In the genomic region with DNA sequence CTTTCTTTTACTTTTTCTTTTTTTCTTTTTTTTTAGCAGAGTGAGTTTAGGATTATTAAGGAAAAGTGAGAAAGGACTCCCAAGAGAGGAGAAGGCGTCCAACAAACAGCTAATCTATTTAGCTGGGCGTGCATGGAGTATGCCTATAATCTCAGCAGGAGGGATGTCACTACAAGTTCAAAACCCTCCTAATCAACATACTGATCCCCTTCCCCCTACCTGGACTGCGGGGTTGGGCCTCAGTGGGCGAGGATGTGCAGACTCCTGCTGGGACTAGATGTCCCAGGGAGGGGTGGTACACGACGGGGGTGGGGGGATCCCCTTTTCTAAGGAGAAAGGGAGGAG, we compare ENCODE assay signal across 7 mouse cellular contexts. TPM values are rescaled to one million over a fixed set of nuclear protein-coding genes. Genes with fewer than 3 reads are reported as not detected.
DNase-seq lines count a peak whose midpoint lies in the region; ATAC-seq and TF ChIP-seq lines count a peak whose summit lies in the region.

No protein-coding gene starts in this region.

- H3K4me3 ChIP-seq in neural tube, embryonic 11.5 days (ENCODE audit: low read depth, low read length): peak overlapping the region; percentile 38
- H3K4me3 ChIP-seq in embryonic facial prominence, embryonic 12.5 days: peak overlapping the region; percentile 40
- H3K4me3 ChIP-seq in limb, embryonic 15.5 days: peak overlapping the region; percentile 42
- H3K4me3 ChIP-seq in stomach, postnatal 0 days (ENCODE audit: low read depth, low read length): peak overlapping the region; percentile 45

- TF ChIP-seq EP300 in stomach, postnatal 0 days (optimal IDR thresholded peaks at IDR 0.05): no peak

- H3K4me1 ChIP-seq in neural tube, embryonic 11.5 days (ENCODE audit: control insufficient read depth, insufficient read depth, low read length): no peaks in the 10 kb centered on the region
- peaks cover 6% of the 10 kb centered on the region; the same call in 1 of the 2 replicates for H3K4me1 ChIP-seq in embryonic facial prominence, embryonic 12.5 days
- H3K4me1 ChIP-seq in limb, embryonic 15.5 days: peaks cover 18% of the 10 kb centered on the region
- 0 out of 2 replicates have a peak, but pooled peaks cover 3% of the 10 kb centered on the region for H3K4me1 ChIP-seq in stomach, postnatal 0 days (replicated peaks; ENCODE audit: control insufficient read depth, insufficient read depth)

- no peak for TF ChIP-seq CTCF in stomach, postnatal 0 days (IDR thresholded peaks at IDR 0.05; ENCODE audit: low read depth)

- H3K4me2 ChIP-seq in neural tube, embryonic 11.5 days (ENCODE audit: low read depth): peak overlapping the region; percentile 40
- H3K4me2 ChIP-seq in embryonic facial prominence, embryonic 12.5 days (replicated peaks): peak overlapping the region; percentile 55
- H3K4me2 ChIP-seq in limb, embryonic 15.5 days: peak overlapping the region; percentile 57
- peak overlapping the region; percentile 63 for H3K4me2 ChIP-seq in stomach, postnatal 0 days (replicated peaks; ENCODE audit: low read depth)

- peaks cover 7% of the 10 kb centered on the region for H3K27me3 ChIP-seq in neural tube, embryonic 11.5 days (ENCODE audit: control insufficient read depth, insufficient read depth, low read length)
- H3K27me3 ChIP-seq in embryonic facial prominence, embryonic 12.5 days: peaks cover 14% of the 10 kb centered on the region
- H3K27me3 ChIP-seq in limb, embryonic 15.5 days: 0 out of 2 replicates have a peak, but pooled peaks cover 4% of the 10 kb centered on the region
- no peaks in the 10 kb centered on the region for H3K27me3 ChIP-seq in stomach, postnatal 0 days (ENCODE audit: control insufficient read depth, insufficient read depth, low read length)

- DNase-seq in neural tube, embryonic 11.5 days (ENCODE audit: low spot score): peak; percentile 54
- DNase-seq in neural tube, embryonic 10.5 days (ENCODE audit: extremely low spot score, low spot score): no peak
- no peak for DNase-seq in stomach, postnatal 0 days (ENCODE audit: low spot score)
- no peak for DNase-seq in cerebellum, adult 9-11 months

- no peaks in the 10 kb centered on the region for H3K9me3 ChIP-seq in neural tube, embryonic 11.5 days (ENCODE audit: control insufficient read depth, low read length)
- no peaks in the 10 kb centered on the region for H3K9me3 ChIP-seq in embryonic facial prominence, embryonic 12.5 days
- H3K9me3 ChIP-seq in limb, embryonic 15.5 days: no peaks in the 10 kb centered on the region
- H3K9me3 ChIP-seq in stomach, postnatal 0 days (ENCODE audit: control insufficient read depth, low read length): no peaks in the 10 kb centered on the region

- peak overlapping the region; percentile 41; the same call in 1 of the 2 replicates for H3K9ac ChIP-seq in neural tube, embryonic 11.5 days (ENCODE audit: low read length)
- peak overlapping the region; percentile 45; the same call in 1 of the 2 replicates for H3K9ac ChIP-seq in embryonic facial prominence, embryonic 12.5 days
- 0 out of 2 replicates have a peak overlapping the region, but pooled peaks have one; percentile 18 for H3K9ac ChIP-seq in limb, embryonic 15.5 days
- peak overlapping the region; percentile 52 for H3K9ac ChIP-seq in stomach, postnatal 0 days (ENCODE audit: low read length)

- no peaks in the 10 kb centered on the region for H3K36me3 ChIP-seq in neural tube, embryonic 11.5 days (ENCODE audit: control insufficient read depth, insufficient read depth, low read length)
- no peaks in the 10 kb centered on the region for H3K36me3 ChIP-seq in embryonic facial prominence, embryonic 12.5 days
- H3K36me3 ChIP-seq in limb, embryonic 15.5 days: no peaks in the 10 kb centered on the region
- no peaks in the 10 kb centered on the region for H3K36me3 ChIP-seq in stomach, postnatal 0 days (ENCODE audit: control insufficient read depth, insufficient read depth, low read length)

- ATAC-seq in neural tube, embryonic 11.5 days (ENCODE audit: insufficient read depth, low FRiP score, low TSS enrichment): peak; percentile 25; the same call in 1 of the 2 replicates
- no peak for ATAC-seq in embryonic facial prominence, embryonic 12.5 days (ENCODE audit: insufficient number of reproducible peaks, insufficient read depth, low FRiP score, low TSS enrichment)
- ATAC-seq in limb, embryonic 15.5 days (ENCODE audit: insufficient number of reproducible peaks, low FRiP score, low TSS enrichment, low read depth): no peak
- peak; percentile 25 for ATAC-seq in stomach, postnatal 0 days (ENCODE audit: low FRiP score, low TSS enrichment)
- no peak for ATAC-seq in megakaryocyte progenitor cell, adult 5-6 weeks (replicated peaks; ENCODE audit: poor library complexity)

- WGBS in neural tube, embryonic 11.5 days: 0% methylated on average over 6 of the region's 6 CpGs
- 5% methylated on average over 6 of the region's 6 CpGs for WGBS in embryonic facial prominence, embryonic 12.5 days
- WGBS in limb, embryonic 15.5 days: 0% methylated on average over 6 of the region's 6 CpGs
- 4% methylated on average over 6 of the region's 6 CpGs for WGBS in stomach, postnatal 0 days

- no peak overlapping the region for H3K27ac ChIP-seq in neural tube, embryonic 11.5 days (ENCODE audit: low read depth, low read length)
- no peak overlapping the region for H3K27ac ChIP-seq in embryonic facial prominence, embryonic 12.5 days
- H3K27ac ChIP-seq in limb, embryonic 15.5 days: peak overlapping the region; percentile 75
- H3K27ac ChIP-seq in stomach, postnatal 0 days (replicated peaks): peak overlapping the region; percentile 65

RNA-seq across cellular contexts. Expression of a gene that starts 0.3 kb away (rescaled TPM):
- polyA plus RNA-seq in neural tube, embryonic 11.5 days (2014; fragmentation: Nextera tagmentation; extraction: Ambion mirVana): 10.9 and 18.2 TPM in 2 replicates
- polyA plus RNA-seq in embryonic facial prominence, embryonic 12.5 days (2016; fragmentation: Nextera tagmentation; extraction: Ambion mirVana): 6.9 and 7.0 TPM in 2 replicates
- 2.0 and 3.0 TPM in 2 replicates for polyA plus RNA-seq in limb, embryonic 15.5 days (2015; fragmentation: Nextera tagmentation; extraction: Ambion mirVana)
- polyA plus RNA-seq in stomach, postnatal 0 days (2015; fragmentation: Nextera tagmentation; extraction: Ambion mirVana): 5.0 and 7.3 TPM in 2 replicates
- total RNA-seq in megakaryocyte progenitor cell, adult 5-6 weeks (2015): 4.6 and 6.8 TPM in 2 replicates
- 14.6 and 22.1 TPM in 2 replicates for total RNA-seq in megakaryocyte progenitor cell, adult 5-6 weeks (2017)

RNA-seq across cellular contexts. Expression of a gene that starts 0.8 kb away (rescaled TPM):
- 0.51 and 0.97 TPM in 2 replicates for polyA plus RNA-seq in neural tube, embryonic 11.5 days (2014; fragmentation: Nextera tagmentation; extraction: Ambion mirVana)
- 0.65 and 1.5 TPM in 2 replicates for polyA plus RNA-seq in embryonic facial prominence, embryonic 12.5 days (2016; fragmentation: Nextera tagmentation; extraction: Ambion mirVana)
- polyA plus RNA-seq in limb, embryonic 15.5 days (2015; fragmentation: Nextera tagmentation; extraction: Ambion mirVana): 2.0 and 2.8 TPM in 2 replicates
- polyA plus RNA-seq in stomach, postnatal 0 days (2015; fragmentation: Nextera tagmentation; extraction: Ambion mirVana): 3.0 and 3.4 TPM in 2 replicates
- 0.12 and 0.32 TPM in 2 replicates for total RNA-seq in megakaryocyte progenitor cell, adult 5-6 weeks (2015)
- total RNA-seq in megakaryocyte progenitor cell, adult 5-6 weeks (2017): 0.51 and 3.5 TPM in 2 replicates

RNA-seq across cellular contexts. Expression of a gene that starts 9.6 kb away (rescaled TPM):
- 3.6 and 4.2 TPM in 2 replicates for polyA plus RNA-seq in neural tube, embryonic 11.5 days (2014; fragmentation: Nextera tagmentation; extraction: Ambion mirVana)
- 6.7 and 7.1 TPM in 2 replicates for polyA plus RNA-seq in embryonic facial prominence, embryonic 12.5 days (2016; fragmentation: Nextera tagmentation; extraction: Ambion mirVana)
- polyA plus RNA-seq in limb, embryonic 15.5 days (2015; fragmentation: Nextera tagmentation; extraction: Ambion mirVana): 5.6 and 7.8 TPM in 2 replicates
- 3.6 and 4.0 TPM in 2 replicates for polyA plus RNA-seq in stomach, postnatal 0 days (2015; fragmentation: Nextera tagmentation; extraction: Ambion mirVana)
- total RNA-seq in megakaryocyte progenitor cell, adult 5-6 weeks (2015): 11.7 and 12.6 TPM in 2 replicates
- total RNA-seq in megakaryocyte progenitor cell, adult 5-6 weeks (2017): 63.3 and 72.7 TPM in 2 replicates

RNA-seq across cellular contexts. Expression of a gene that starts 26.6 kb away (rescaled TPM):
- polyA plus RNA-seq in neural tube, embryonic 11.5 days (2014; fragmentation: Nextera tagmentation; extraction: Ambion mirVana): 652 and 656 TPM in 2 replicates
- 660 and 665 TPM in 2 replicates for polyA plus RNA-seq in embryonic facial prominence, embryonic 12.5 days (2016; fragmentation: Nextera tagmentation; extraction: Ambion mirVana)
- 646 and 717 TPM in 2 replicates for polyA plus RNA-seq in limb, embryonic 15.5 days (2015; fragmentation: Nextera tagmentation; extraction: Ambion mirVana)
- polyA plus RNA-seq in stomach, postnatal 0 days (2015; fragmentation: Nextera tagmentation; extraction: Ambion mirVana): 524 and 529 TPM in 2 replicates
- 3,057 and 3,071 TPM in 2 replicates for total RNA-seq in megakaryocyte progenitor cell, adult 5-6 weeks (2015)
- total RNA-seq in megakaryocyte progenitor cell, adult 5-6 weeks (2017): 1,485 and 1,729 TPM in 2 replicates

RNA-seq across cellular contexts. Expression of a gene that starts 44.8 kb away (rescaled TPM):
- 1.8 and 2.8 TPM in 2 replicates for polyA plus RNA-seq in neural tube, embryonic 11.5 days (2014; fragmentation: Nextera tagmentation; extraction: Ambion mirVana)
- 3.4 and 3.5 TPM in 2 replicates for polyA plus RNA-seq in embryonic facial prominence, embryonic 12.5 days (2016; fragmentation: Nextera tagmentation; extraction: Ambion mirVana)
- polyA plus RNA-seq in limb, embryonic 15.5 days (2015; fragmentation: Nextera tagmentation; extraction: Ambion mirVana): 7.1 and 7.3 TPM in 2 replicates
- polyA plus RNA-seq in stomach, postnatal 0 days (2015; fragmentation: Nextera tagmentation; extraction: Ambion mirVana): 12.8 and 14.4 TPM in 2 replicates
- total RNA-seq in megakaryocyte progenitor cell, adult 5-6 weeks (2015): 44.1 and 45.1 TPM in 2 replicates
- 32.4 and 34.9 TPM in 2 replicates for total RNA-seq in megakaryocyte progenitor cell, adult 5-6 weeks (2017)

Comparison
In these comparisons a context has a peak if more than half of its experiments do, and no peak if none do; other contexts are left out.
1. ATAC-seq: peak in neural tube, embryonic 11.5 days (single experiment) and stomach, postnatal 0 days (single experiment); none in embryonic facial prominence, embryonic 12.5 days (single experiment), limb, embryonic 15.5 days (single experiment) and megakaryocyte progenitor cell, adult 5-6 weeks (single experiment).
2. H3K27ac ChIP-seq: peak in limb, embryonic 15.5 days (single experiment) and stomach, postnatal 0 days (single experiment); none in neural tube, embryonic 11.5 days (single experiment) and embryonic facial prominence, embryonic 12.5 days (single experiment).
3. Peak in every context shown above with its lines, with median percentiles within 50 percentile points of each other: H3K4me2 ChIP-seq, H3K4me3 ChIP-seq and H3K9ac ChIP-seq.